ENCODE assay signal across 1 mouse cellular context in the genomic region with DNA sequence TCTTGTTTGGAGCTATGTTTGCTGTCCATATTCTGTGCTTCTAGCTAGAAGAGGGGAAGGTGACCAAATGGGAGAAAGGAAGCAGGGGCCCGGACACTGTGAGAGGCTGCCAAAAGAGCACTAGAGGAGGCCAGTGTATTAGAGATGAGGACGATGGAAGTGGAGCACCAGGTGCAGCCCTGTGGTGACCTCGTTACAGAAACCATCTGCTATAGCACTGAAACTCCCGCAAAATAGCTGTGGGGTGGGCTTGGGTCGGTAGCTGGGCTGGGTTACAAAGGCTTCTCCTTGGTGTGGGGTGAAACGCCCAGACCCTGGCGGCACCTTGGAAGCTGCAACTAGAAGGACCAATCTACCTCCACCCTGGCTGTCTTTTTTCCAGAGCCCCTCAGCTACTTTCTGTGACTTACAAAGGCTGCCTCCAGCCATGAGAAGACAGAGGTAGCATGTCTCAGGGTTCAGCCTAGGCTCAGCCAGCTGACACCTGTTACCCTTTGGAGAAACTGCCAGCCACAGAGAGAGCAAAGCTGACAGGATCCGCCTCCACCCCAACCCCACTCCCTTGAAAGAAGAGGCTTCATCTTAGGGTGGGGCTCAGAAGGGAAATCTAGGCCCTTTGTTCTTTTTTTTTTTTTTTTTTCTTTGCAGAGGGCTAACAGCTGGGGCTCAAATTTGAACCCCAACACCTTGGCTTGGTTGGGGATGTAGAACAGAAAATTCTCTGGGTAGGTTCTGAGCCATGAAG.
A peak's percentile ranks its signal among the peaks of the same experiment; 100 is the strongest.
TF ChIP-seq lines count a peak whose summit lies in the region.

No protein-coding gene starts in this region.

TF ChIP-seq in CH12.LX, 34 proteins besides CTCF, POLR2A, EP300 and RAD21 (continued from another document):
- TF ChIP-seq ZC3H11A (IDR thresholded peaks at IDR 0.05; ENCODE audit: low read depth, low read length) (no peak), ZMIZ1 (IDR thresholded peaks at IDR 0.05; ENCODE audit: low read depth, low read length) (no peak), MYC (IDR thresholded peaks at IDR 0.05; ENCODE audit: low read depth, low read length) (0 out of 2 replicates have a peak, but pooled peaks have one; percentile 23), MEF2A (IDR thresholded peaks at IDR 0.05; ENCODE audit: borderline replicate concordance, low read depth, low read length) (no peak), CHD1 (IDR thresholded peaks at IDR 0.05; ENCODE audit: low read depth, low read length) (0 out of 2 replicates have a peak, but pooled peaks have one; percentile 27), MXI1 (IDR thresholded peaks at IDR 0.05; ENCODE audit: low read depth, low read length) (no peak), IRF4 (IDR thresholded peaks at IDR 0.05; ENCODE audit: low read depth, low read length) (0 out of 2 replicates have a peak, but pooled peaks have one; percentile 17), ZKSCAN1 (IDR thresholded peaks at IDR 0.05; ENCODE audit: borderline replicate concordance, low read depth, low read length) (no peak), ETS1 (conservative IDR thresholded peaks at IDR 0.05; ENCODE audit: low read depth, low read length) (0 out of 2 replicates have a peak, but pooled peaks have one; percentile 6), NRF1 (IDR thresholded peaks at IDR 0.05; ENCODE audit: low read depth, low read length) (no peak), MAZ (IDR thresholded peaks at IDR 0.05; ENCODE audit: low read depth, low read length) (peak; percentile 39; the same call in 1 of the 2 replicates), BHLHE40 (IDR thresholded peaks at IDR 0.05; ENCODE audit: low read depth, low read length) (no peak), HCFC1 (IDR thresholded peaks at IDR 0.05; ENCODE audit: low read depth, low read length) (no peak), USF1 (IDR thresholded peaks at IDR 0.05; ENCODE audit: low read depth, low read length) (no peak), PAX5 (IDR thresholded peaks at IDR 0.05; ENCODE audit: low read length) (no peak), TCF12 (IDR thresholded peaks at IDR 0.05; ENCODE audit: low read depth, low read length) (peak; percentile 66), RCOR1 (conservative IDR thresholded peaks at IDR 0.05; ENCODE audit: low read depth, low read length) (0 out of 2 replicates have a peak, but pooled peaks have one; percentile 48), NELFE (IDR thresholded peaks at IDR 0.05; ENCODE audit: low read depth, low read length) (no peak), TBP (conservative IDR thresholded peaks at IDR 0.05; ENCODE audit: low read depth, low read length) (no peak), MAFK (IDR thresholded peaks at IDR 0.05; ENCODE audit: insufficient replicate concordance, low read length) (no peak), ZNF384 (IDR thresholded peaks at IDR 0.05; ENCODE audit: low read depth, low read length) (peak; percentile 89), UBTF (IDR thresholded peaks at IDR 0.05; ENCODE audit: low read depth, low read length) (no peak), JUN (IDR thresholded peaks at IDR 0.05; ENCODE audit: insufficient read depth, low read depth, low read length) (no peak), E2F4 (IDR thresholded peaks at IDR 0.05; ENCODE audit: insufficient replicate concordance, low read depth, low read length) (no peak)
